Mouse (Mus musculus): ENCODE data around the gene Wnt3.
"Not testable (repeated sequence)": the region's sequence is repeated elsewhere in the genome, so short reads cannot be mapped to it uniquely, and the experiment has no call there.

The Wnt3 gene

DNA sequence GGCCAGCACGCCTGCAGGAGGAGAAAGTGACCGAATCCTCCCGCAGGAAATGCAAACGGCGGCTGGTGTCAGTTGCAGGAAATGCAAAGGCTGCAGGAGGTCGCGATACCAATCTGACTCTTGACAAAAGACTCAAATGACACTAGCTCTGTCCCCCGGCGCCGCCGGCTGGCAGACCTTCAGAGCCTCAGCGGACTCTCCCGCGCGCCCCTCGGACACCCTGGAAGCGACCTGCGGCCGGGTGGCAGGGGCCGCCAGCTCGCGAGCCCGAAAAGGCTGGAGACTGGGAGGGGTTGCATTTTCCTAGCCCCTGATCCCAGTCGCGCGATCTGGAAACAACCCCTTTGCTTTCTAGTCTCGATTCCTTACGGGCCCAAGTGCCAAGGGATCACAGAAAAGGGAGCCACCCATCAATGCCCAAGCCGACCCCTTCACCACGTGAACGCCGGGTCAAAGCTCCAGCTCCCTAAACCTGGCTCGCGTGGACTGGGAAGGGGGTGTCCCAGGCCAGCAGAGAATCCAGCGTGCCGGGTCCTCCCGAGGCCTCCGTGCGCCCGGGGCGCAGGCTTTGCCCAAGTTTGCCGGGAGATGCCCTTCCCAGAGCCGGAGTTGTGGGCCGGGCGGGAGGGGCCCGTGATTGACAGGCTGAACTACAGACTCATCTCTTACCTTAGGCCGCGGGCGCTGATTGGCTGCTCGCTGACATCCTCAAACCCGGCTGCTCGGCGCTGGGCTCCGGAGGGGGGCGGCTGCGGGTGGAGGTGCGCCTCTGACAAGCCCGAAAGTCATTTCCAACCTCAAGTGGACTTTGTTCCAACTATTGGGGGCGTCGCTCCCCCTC lies at the start of gene Wnt3:
Gene Wnt3, plus strand, starts transcription at position 764 of the 841 bp plus-strand sequence.
- peak; percentile 61 for DNase-seq (ENCODE audit: extremely low spot score)

DNA sequence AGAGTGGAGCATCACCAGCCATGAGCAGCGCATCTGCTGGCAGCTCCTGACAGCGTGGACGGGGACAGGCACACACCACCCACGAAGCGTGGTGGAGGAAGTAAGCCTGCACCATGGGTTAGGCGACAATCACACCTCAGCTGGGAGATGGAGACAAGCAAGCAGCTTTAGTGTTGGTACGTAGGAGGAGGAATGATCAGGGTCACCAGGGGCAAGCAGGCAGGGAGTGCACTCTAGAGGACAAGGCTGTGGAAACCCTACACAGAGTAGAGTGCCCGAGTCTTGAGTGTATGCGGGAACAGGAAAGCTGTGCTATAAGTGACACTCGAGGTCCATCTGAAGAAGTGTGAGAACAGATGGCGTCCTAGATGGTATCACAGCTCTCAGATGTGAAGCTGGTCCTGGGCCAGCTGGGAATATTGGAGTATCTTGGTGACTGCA lies 49.6 kb upstream of the Wnt3 start:
- DNase-seq (ENCODE audit: extremely low spot score): no peak

DNA sequence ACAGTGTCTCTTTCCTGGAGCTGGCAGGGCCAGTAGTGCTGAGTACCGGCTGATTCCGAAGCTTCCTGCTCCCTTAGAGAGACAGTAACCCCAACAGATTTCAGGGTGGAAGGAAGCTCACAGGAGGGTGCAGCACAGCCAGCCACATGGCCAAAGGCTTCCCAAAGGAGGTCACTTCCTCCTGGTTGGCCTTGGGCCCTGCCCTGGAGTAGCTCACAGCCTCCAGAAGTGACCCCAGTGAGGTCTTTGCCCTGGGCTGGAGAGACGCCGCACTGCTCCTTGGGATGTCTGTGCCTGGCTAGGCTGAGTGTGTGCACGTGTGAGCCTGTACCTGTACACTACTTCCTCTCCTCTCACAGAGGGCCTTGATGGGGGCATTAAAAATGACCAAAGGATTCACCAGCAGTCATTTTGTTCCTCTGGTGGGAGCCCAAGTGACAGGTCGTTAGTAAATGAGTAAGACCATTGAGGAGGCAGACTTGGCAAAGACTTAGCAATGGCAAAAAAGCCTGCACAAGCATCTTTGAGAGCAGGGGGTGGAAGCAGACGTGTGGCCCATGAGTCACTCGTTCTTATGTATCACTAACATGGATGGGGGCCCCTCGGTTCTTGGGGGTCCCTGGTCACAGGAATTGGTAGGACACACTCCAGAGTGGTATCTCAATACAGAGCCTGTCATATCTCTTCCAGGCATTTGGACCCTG lies 44.5 kb upstream of the Wnt3 start:
- DNase-seq (ENCODE audit: extremely low spot score): no peak

DNA sequence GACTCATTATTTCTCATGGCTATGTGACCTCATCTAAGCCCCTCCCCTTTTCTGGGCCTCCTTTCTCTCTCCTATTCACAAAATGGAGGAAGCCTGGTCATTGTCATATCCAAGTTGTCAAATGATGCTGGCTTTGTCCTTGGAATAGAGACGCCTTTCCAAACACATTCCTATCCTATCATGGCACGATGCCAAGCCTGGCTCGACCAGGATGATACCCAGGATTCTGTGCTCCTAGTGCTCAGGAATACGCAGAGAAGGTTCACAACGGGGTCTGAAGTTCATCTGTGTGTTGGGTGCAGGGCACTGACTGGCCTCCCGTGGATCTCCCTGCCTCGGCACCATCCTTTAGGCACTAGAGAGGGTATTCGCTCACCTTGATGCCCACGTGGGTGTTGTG lies 42.4 kb upstream of the Wnt3 start:
- DNase-seq (ENCODE audit: extremely low spot score): no peak

DNA sequence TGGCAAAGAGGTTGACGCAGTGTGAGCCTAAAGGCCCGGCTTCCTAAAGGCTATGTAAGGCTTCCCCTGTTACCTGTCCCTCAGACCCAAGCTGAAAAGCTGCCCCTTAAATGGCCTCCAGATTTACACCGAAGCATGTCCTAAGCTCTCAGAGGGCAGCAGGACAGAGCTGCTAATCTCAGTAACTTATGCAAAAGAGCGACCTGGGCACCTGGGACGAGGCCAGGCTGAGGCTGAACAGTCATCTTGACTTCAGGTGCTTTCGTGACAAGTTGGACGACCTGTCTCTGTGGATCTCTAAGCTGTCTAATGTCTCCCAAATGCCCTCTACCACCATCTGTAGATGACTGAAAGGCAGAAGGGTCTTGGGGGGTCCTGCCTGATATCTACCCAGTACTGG lies 41.6 kb upstream of the Wnt3 start:
- DNase-seq (ENCODE audit: extremely low spot score): no peak

DNA sequence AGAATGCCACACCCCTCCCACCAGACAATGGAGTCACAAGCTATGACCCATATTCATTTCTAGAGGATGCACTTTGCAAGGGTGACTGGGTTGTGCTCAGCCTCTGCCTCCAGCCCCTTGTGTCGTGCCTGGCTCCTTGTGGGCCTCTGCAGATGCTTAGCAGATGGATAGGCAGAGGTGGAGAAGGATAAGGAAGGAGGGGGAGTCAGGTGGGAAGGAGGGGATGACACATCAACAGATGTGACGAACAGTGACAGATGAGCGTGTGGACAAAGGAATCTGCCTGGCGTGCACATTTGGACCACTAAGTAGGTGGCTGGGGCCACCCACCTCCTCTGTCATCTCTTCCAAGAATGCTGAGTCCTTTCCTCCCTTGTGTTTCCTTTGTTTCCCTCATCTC lies 40.9 kb upstream of the Wnt3 start:
- DNase-seq (ENCODE audit: extremely low spot score): no peak

DNA sequence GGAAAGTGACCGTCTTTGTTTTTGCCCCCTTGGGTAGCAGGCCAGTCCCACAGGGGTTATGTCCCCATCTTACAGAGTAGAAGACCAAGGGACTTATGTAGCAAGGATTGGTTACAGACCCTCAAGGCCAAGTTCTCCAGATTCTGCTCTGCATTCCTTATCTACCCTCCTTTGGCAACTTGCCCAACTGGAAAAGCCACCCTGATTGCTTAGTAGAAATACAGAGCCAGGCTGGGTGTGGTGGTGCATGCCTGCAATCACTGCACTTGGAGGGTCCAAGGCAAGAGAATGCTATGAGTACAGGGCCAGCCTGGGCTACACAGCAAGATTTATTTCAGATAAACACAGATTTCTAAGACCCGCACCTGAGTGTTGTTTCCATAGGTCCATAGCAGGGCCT lies 40.0 kb upstream of the Wnt3 start:
- DNase-seq (ENCODE audit: extremely low spot score): no peak

DNA sequence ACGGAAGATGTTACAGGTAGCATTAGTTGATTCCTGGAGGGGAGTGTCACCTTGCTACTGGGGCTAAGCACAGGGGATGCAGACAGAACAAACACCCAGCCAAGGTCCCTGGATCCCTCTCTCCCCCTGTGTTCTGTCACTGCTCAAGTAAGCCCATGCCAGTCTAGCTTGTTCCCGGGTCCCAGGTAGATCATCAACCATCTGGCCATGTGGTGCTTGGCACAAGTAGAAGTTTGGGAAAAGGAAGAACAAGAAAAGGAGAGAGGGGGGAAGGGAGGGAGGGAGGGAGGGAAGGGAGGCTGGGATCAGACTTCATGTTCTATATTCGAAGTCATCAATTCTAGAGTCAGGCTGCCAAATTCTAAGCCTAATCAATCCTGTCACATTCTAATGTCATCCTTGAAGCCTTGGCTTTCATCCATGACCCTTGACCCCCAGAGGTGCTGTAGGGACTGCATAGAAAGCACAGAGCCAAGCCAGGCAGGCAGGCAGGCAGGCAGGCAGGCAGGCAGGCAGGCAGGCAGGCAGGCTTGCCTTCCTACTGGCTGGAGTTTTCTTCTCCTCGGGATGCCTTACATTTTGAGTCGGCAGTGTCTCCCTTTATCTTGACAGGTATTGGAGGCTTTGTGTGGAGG lies 39.4 kb upstream of the Wnt3 start:
- no peak for DNase-seq (ENCODE audit: extremely low spot score)

DNA sequence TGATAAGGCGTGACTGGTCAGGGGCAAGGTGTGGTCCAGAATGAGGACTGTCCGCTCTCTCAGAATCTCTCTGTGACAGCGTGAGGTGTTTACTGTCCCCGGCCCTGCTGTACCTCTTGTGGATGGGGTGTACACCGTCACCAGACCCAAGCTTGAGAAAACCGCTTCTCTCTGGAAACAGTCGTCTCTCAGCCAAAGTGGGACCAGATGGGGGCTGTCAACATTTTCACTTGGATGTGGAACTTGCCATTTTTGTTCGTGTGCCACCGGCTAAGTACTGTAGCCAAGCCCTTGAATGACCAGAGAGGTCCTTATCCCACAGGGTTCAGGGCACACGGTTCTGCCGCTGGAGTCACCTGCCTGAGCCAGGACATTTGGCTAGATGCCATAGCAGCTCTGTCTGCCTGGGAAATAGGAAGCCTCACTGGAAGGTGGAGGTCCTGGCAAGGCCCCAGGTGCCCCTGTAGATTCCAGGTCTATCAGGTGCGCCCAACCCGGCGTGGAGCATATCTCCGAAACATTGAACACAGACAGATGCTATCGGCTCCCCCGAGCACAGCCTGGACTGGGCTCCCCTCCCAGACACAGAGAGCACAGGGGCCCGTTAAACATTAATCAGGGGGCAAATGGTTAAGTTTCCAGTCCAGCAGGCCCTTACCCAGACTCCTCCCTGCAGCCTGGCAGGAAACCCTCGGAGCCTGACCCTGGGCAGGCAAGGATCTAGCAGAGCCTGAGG lies 38.7 kb upstream of the Wnt3 start:
- DNase-seq (ENCODE audit: extremely low spot score): no peak

DNA sequence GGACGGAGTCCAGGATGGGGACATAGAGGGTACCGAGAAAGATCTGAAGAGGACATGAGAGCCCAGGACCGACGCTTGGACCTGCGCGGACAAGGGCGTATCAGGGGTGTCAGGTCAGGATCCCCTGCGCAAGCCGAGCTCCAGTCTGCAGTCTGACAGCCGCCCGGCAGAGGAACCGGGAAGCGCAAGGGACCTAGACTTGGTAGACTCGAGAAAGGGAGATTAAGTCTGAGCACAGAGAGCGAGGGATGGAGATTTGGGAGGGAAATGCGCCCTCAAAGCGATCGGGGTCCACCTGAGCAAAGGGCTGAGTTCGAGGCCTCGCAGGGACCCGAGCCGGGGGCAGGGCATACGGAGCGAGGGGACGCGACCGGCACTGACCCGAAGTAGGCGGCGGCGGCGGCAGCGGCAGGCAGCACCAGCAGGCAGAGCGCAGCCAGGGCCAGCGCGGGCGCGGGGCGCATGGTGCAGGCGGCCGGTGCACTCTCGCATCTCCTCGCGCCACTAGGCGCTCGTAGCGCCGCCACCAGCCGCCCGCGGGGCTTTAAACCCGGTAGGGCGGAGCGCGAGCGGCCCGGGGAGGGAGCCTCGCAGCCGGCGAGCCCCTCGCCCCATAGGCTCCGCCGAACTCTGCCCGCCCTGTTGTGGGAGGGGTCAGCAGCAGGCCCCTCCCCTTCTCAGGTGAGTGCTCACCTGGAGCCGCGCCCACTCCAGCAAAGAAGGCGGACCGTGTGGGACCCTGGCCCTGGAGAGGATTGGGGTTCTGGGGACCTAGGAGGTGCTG lies 24.5 kb upstream of the Wnt3 start, which contains the start of gene Wnt9b:
Gene Wnt9b, minus strand, starts transcription at position 516 of the 784 bp plus-strand sequence.
- peak; percentile 62 for DNase-seq (ENCODE audit: extremely low spot score)

DNA sequence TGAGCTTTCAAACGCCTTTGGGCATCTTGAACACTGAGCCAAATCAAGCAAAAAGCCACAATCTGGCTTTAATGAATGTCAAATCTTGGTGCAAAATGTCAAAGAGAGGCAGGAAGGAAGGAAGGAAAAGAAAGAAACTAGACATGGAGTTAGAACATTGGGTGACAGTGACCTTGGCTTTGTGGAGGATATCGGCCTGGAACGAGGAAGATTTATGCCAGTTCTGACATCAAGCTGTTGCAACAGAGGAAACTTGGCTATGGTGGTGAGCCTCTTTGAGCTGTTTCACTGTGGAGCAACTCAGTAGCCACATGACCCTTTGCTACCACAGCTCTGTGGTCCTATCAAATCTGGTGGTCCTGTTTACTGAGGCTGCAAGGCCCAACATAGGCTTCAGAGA lies 23.3 kb upstream of the Wnt3 start:
- DNase-seq (ENCODE audit: extremely low spot score): no peak

DNA sequence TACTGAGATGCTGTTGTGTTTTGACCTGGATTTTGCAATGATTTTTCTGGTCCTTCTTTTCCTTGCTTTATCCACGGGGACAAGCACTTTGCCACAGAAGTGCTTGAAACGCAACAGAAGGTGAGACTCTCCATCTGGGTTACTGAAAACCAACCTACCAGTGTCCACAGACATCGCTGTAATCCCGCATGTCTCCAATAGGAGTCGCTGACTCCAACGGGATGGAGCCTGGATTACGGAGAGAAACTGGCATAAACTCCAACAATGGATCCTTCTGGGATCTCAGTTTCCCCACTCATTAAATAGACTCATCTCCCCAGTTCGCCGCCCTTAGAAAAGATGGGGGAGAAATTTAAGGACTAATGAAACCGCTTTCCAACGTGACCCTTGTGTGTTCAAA lies 15.9 kb upstream of the Wnt3 start:
- no peak for DNase-seq (ENCODE audit: extremely low spot score)

DNA sequence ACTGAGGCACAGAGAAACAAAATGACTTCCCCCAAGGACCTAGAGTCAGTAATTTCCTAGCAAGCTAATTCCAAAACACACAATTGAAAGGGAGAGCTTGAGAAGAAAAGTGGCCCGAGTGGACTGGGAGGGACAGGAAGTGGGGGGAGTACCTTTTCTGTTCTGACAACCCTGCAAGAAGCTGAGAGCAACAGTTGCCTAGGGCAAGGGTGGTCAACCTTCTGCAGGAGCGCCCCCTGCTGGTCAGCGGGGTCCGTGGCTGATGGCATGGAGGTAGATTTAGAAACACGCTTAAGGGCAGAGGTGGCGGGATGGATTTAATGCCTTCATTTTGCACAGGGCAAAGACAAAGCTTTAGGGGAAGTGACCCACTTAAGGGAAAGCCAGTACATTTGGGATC lies 15.2 kb upstream of the Wnt3 start:
- DNase-seq (ENCODE audit: extremely low spot score): peak; percentile 80

DNA sequence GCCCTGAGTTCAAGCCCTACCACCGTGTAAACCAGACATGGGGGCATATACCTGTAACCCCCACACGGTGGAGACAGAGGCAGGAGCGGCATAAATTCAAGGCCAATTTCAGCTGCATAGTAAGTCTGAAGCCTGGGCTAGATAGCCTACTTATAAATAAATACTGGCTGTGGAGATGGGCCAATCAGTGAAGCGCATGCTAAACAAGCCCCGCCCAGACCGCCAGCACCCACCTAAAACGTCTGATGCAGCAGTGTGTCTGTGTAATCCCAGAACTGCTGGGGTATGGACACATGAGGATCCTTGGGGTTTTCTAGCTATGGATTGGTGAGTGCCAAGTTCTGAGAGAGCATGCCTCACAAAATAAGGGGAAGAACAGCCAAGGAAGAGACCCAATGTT lies 13.8 kb upstream of the Wnt3 start:
- no peak for DNase-seq (ENCODE audit: extremely low spot score)

DNA sequence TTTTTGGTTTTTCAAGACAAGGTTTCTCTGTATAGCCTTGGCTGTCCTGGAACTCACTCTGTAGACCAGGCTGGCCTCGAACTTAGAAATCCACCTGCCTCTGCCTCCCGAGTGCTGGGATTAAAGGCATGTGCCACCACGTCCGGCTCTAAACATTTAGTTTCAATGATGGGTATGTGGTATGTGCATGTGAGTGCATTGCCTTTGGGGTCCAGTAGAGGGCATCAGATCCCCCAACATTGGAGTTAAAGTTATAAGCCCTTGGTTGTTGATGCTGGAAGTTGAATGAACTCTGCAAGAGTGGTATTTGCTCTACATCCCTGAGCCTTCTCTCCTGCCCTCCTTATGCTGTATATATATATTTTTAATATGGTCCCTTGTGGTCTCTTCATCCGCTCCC lies 13.1 kb upstream of the Wnt3 start:
- DNase-seq (ENCODE audit: extremely low spot score): not testable (repeated sequence)

DNA sequence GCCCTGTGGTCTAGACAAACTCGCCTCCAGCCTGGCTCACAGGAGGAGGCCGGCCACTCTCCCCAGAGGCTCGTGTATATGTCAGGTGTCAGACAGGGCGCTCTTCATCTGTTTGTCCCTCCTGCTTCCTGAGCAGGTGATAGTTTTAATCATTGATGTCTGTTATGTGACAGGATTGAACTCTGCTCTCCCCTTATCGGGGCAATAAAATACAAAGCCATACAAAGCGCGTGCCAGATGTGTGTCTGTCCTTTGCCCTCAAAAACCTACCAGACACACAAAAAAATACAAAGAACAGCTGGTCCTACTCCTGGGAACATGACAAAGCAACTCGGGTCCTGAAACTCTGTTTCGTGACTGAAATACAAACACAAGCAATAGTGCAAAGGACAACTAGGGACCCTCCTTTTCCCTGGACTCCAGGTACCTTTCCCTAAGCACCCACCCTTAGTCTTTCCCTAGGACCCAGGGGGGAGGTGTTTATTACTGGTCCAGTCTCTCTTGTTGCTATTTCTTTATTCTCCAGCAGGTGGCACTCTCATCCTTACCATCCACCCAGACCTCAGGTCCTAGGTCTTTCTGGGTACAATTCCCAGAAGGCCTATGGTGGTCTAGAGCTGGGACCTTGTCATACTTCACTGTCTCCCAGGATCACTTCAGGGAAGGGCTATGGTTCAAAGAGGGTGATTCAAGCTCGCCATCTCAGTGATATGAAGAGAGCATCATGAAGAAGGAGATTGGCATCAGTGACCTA lies 10.4 kb upstream of the Wnt3 start:
- DNase-seq (ENCODE audit: extremely low spot score): peak; percentile 71

DNA sequence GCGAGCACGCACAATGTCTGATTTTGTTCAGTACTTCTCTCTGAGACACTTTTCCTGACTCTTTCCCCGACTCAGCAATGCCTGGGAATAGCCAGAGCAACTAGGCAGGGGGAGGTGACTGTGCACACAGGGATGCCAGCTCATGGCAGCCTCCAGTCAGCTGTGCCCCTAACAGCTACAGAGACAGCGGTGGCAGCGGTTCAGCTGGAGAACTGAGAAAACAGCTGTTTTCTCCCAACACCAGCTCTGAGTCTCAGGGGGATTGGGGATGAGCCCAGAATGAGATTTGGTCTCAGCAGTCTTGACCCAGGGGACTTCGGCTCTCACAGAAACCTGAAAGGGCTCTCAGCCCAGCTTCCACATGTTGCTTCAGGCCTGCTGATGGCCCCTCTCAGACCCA lies 9.3 kb upstream of the Wnt3 start:
- no peak for DNase-seq (ENCODE audit: extremely low spot score)

DNA sequence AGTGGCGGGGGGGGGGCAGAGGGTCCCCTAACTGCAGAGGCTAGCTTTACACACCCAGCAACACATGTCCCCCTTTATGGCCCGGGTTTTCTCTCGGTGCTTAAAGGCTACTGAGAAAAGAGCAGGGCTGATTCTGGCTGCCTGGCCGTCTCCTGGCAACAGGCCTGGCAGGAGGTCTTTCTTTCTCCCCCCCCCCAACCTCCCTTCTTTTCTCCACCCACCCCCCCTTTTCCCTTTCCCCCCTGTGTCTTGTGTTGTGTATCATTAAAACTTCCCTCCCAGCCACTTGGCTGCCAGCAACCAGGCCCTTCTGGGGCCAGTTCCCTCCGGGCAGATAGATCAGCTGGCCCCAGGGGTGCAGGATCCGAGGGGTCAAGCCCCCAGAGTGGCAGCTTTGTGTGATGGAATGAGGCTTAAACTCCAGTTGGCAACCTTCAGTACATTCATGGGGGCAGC lies 8.4 kb upstream of the Wnt3 start:
- peak; percentile 61 for DNase-seq (ENCODE audit: extremely low spot score)

DNA sequence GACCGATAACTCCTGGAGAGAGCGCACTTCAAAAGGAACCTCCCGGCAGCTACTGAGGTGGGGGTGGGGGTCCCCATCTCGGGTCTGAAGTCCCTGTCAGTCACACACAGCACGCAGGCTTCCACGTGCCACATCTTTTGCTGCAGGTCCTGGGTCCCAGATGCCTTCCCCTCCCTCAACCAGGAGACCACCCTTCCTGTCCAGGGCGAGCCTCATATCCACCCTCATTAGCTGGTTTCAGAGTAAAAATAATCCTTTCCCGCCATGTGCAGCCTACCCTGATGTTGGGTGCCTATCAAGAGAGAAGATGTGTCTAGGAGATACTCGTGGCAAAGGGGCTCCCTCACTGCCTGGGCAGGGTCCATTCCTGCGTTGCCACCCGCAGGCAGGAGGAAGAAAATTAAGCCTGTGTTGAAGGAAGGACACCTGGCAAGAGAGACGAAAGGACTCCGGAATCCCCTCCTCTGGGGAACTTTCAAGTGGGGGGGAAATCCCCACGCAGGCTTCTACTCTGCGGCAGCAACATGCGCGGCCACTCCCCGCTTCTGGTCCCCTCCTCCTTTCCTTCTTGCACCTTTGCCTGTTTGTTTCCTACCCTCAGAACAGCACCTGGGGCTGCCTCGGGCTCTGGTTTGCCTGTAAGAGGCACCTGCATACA lies 2.7 kb upstream of the Wnt3 start:
- DNase-seq (ENCODE audit: extremely low spot score): no peak
